Mouse (Mus musculus) hindbrain, postnatal 0 days (tissue): ENCODE results near the gene Atg16l2. TPM values are rescaled to one million over a fixed set of nuclear protein-coding genes. Genes with fewer than 3 reads are reported as not detected.

Experiments
- ATAC-seq: fragments of 200-750 bp; cut with Nextera tagmentation; 2 replicates; pipeline ENCODE4 v1.8.0; 2017; ENCODE audit warnings: mild to moderate bottlenecking, moderate TSS enrichment, moderate library complexity
- DNase-seq: peaks from one replicate; pipeline ENCODE4 v3.0.0-alpha.2; 2015; ENCODE audit warnings: low spot score
- H3K27ac ChIP-seq: fragments of 300-500 bp; sonication (generic); 2 replicates; pipeline ENCODE4 v1.5.1; 2014; ENCODE audit warnings: mild to moderate bottlenecking
- H3K27me3 ChIP-seq: fragments of 300-500 bp; sonication (generic); 2 replicates; pipeline ENCODE4 v1.6.1; 2014; ENCODE audit warnings: low read length, mixed read lengths; ENCODE audit not compliant: insufficient read depth
- H3K36me3 ChIP-seq: fragments of 300-500 bp; sonication (generic); 2 replicates; pipeline ENCODE4 v1.6.1; 2014; ENCODE audit warnings: low read length, mixed read lengths; ENCODE audit not compliant: insufficient read depth
- H3K4me1 ChIP-seq: fragments of 300-500 bp; sonication (generic); 2 replicates; pipeline ENCODE4 v1.6.1; 2014; ENCODE audit warnings: antibody characterized with exemption, low read length, mixed read lengths; ENCODE audit not compliant: insufficient read depth
- H3K4me2 ChIP-seq: fragments of 300-500 bp; sonication (generic); 2 replicates; pipeline ENCODE4 v1.6.1; 2014; ENCODE audit warnings: low read depth, mild to moderate bottlenecking, low read length, moderate library complexity, mixed read lengths
- H3K4me3 ChIP-seq: fragments of 300-500 bp; sonication (generic); 2 replicates; pipeline ENCODE4 v1.5.1; 2014; ENCODE audit warnings: low read length
- H3K9ac ChIP-seq: fragments of 300-500 bp; sonication (generic); replicated peaks from 2 replicates; pipeline ENCODE4 v1.6.1; 2014; ENCODE audit warnings: mild to moderate bottlenecking, low read length, moderate library complexity, mixed read lengths
- H3K9me3 ChIP-seq: fragments of 300-500 bp; sonication (generic); 2 replicates; pipeline ENCODE4 v1.6.1; 2016; ENCODE audit warnings: low read length, mixed read lengths
- CTCF ChIP-seq: IDR thresholded peaks from 2 replicates; pipeline ENCODE4 v1.5.1; 2016; ENCODE audit warnings: antibody characterized with exemption, control low read depth, low read depth
- WGBS: fragments of 180-500 bp; shearing (Covaris S2); extraction: QIAGEN DNeasy Blood & Tissue Kit; methylation state at CpG from one replicate; pipeline ENCODE4 v1.1.7; 2014; 5-methylcytosine and 5-hydroxymethylcytosine counted together
- polyA plus RNA-seq: library from polyadenylated mRNA; unstranded; fragments of >200 nt; fragmentation: Nextera tagmentation; extraction: Ambion mirVana; gene quantifications from 2 replicates; pipeline ENCODE4 v1.2.1, GENCODE M21; 2015
- total RNA-seq: library from RNA; depleted of rRNA; stranded (reverse); fragments of >200 nt; gene quantifications from 2 replicates; pipeline ENCODE4 v1.2.3, GENCODE M21; 2014; rRNA removed

The Atg16l2 gene
- 16.9 and 49.3 TPM in 2 replicates for total RNA-seq
- polyA plus RNA-seq: 18.8 and 20.6 TPM in 2 replicates

- ATAC-seq: peak; percentile 94
- peak within 1 kb of the TSS; percentile 82 for H3K4me2 ChIP-seq
- no peaks in the 10 kb centered on the region for H3K9me3 ChIP-seq
- no peaks in the 10 kb centered on the region for H3K27me3 ChIP-seq
- peak; percentile 52 for TF ChIP-seq CTCF
- whole genome bisulfite sequencing: 0% methylated on average over 33 of the region's 39 CpGs
- 0 out of 2 replicates have a peak, but pooled peaks cover 1% of the 10 kb centered on the region for H3K4me1 ChIP-seq
- peak within 1 kb of the TSS; percentile 69; the same call in 1 of the 2 replicates for H3K27ac ChIP-seq
- no peaks in the 10 kb centered on the region for H3K36me3 ChIP-seq
- H3K4me3 ChIP-seq: peak within 1 kb of the TSS; percentile 73
- H3K9ac ChIP-seq: peak within 1 kb of the TSS; percentile 60
- peak; percentile 93 for DNase-seq
These were observed at the start of gene Atg16l2 for GRCm38 (mm10) chr7:101301881-101302456. TSS of gene Atg16l2 (minus strand) at chr7:101302251.

GRCm38 (mm10) chr7:101349861-101350260, 47.8 kb upstream of the Atg16l2 start:
- WGBS: 44% methylated on average over 2 of the region's 2 CpGs
- H3K4me2 ChIP-seq: peak overlapping the region; percentile 96
- 0 out of 2 replicates have a peak overlapping the region, but pooled peaks have one; percentile 51 for H3K9ac ChIP-seq
- TF ChIP-seq CTCF: no peak
- H3K27ac ChIP-seq: peak overlapping the region; percentile 62
- H3K4me1 ChIP-seq: peaks cover 4% of the 10 kb centered on the region; the same call in 1 of the 2 replicates
- no peaks in the 10 kb centered on the region for H3K36me3 ChIP-seq
- peak; percentile 78 for DNase-seq
- no peaks in the 10 kb centered on the region for H3K27me3 ChIP-seq
- H3K9me3 ChIP-seq: no peaks in the 10 kb centered on the region
- H3K4me3 ChIP-seq: no peak overlapping the region
- ATAC-seq: peak; percentile 92

GRCm38 (mm10) chr7:101348312-101348711, 46.3 kb upstream of the Atg16l2 start:
- H3K27me3 ChIP-seq: no peaks in the 10 kb centered on the region
- ATAC-seq: no peak
- H3K9ac ChIP-seq: peak overlapping the region; percentile 51
- peak overlapping the region; percentile 27; the same call in 1 of the 2 replicates for H3K27ac ChIP-seq
- H3K4me3 ChIP-seq: peak overlapping the region; percentile 56
- H3K36me3 ChIP-seq: no peaks in the 10 kb centered on the region
- H3K4me2 ChIP-seq: peak overlapping the region; percentile 96
- WGBS: 7% methylated on average over 13 of the region's 13 CpGs
- no peak for TF ChIP-seq CTCF
- H3K4me1 ChIP-seq: peaks cover 4% of the 10 kb centered on the region; the same call in 1 of the 2 replicates
- H3K9me3 ChIP-seq: no peaks in the 10 kb centered on the region
- peak; percentile 9 for DNase-seq

GRCm38 (mm10) chr7:101347767-101348270, 45.8 kb upstream of the Atg16l2 start, which contains the start of gene Arap1:
TSS of gene Arap1 (plus strand) at chr7:101348067.
- DNase-seq: peak; percentile 70
- ATAC-seq: peak; percentile 72
- H3K27ac ChIP-seq: peak within 1 kb of the TSS; percentile 62
- peak within 1 kb of the TSS; percentile 51 for H3K9ac ChIP-seq
- under 1% methylated on average over 32 of the region's 35 CpGs for WGBS
- H3K4me1 ChIP-seq: peaks cover 4% of the 10 kb centered on the region; the same call in 1 of the 2 replicates
- no peaks in the 10 kb centered on the region for H3K27me3 ChIP-seq
- H3K36me3 ChIP-seq: no peaks in the 10 kb centered on the region
- no peaks in the 10 kb centered on the region for H3K9me3 ChIP-seq
- peak within 1 kb of the TSS; percentile 56 for H3K4me3 ChIP-seq
- H3K4me2 ChIP-seq: peak within 1 kb of the TSS; percentile 96
- no peak for TF ChIP-seq CTCF

- DNase-seq (no peak), ATAC-seq (no peak)
- H3K9me3 ChIP-seq: no peaks in the 10 kb centered on the region
- peaks cover 4% of the 10 kb centered on the region; the same call in 1 of the 2 replicates for H3K4me1 ChIP-seq
- H3K9ac ChIP-seq: no peak overlapping the region
- 73% methylated on average over 2 of the region's 2 CpGs for WGBS
- TF ChIP-seq CTCF: no peak
- H3K27ac ChIP-seq: no peak overlapping the region
- H3K36me3 ChIP-seq: no peaks in the 10 kb centered on the region
- H3K27me3 ChIP-seq: no peaks in the 10 kb centered on the region
- peak overlapping the region; percentile 96; the same call in 1 of the 2 replicates for H3K4me2 ChIP-seq
- H3K4me3 ChIP-seq: no peak overlapping the region
These were observed 44.9 kb upstream of the Atg16l2 start for GRCm38 (mm10) chr7:101346991-101347390.

GRCm38 (mm10) chr7:101344892-101345291, 42.8 kb upstream of the Atg16l2 start:
- Histone ChIP-seq H3K9ac (no peak overlapping the region), H3K27me3 (no peaks in the 10 kb centered on the region), H3K9me3 (no peaks in the 10 kb centered on the region), H3K4me3 (no peak overlapping the region), H3K4me1 (peaks cover 4% of the 10 kb centered on the region; the same call in 1 of the 2 replicates), H3K36me3 (no peaks in the 10 kb centered on the region), H3K4me2 (no peak overlapping the region), H3K27ac (no peak overlapping the region)
- ATAC-seq (no peak), DNase-seq (no peak)
- 80% methylated on average over 4 of the region's 4 CpGs for WGBS
- TF ChIP-seq CTCF: no peak

- 81% methylated on average over 7 of the region's 7 CpGs for WGBS
- H3K9ac ChIP-seq: no peak overlapping the region
- H3K4me3 ChIP-seq: no peak overlapping the region
- no peaks in the 10 kb centered on the region for H3K36me3 ChIP-seq
- TF ChIP-seq CTCF: no peak
- H3K4me1 ChIP-seq: peaks cover 4% of the 10 kb centered on the region; the same call in 1 of the 2 replicates
- ATAC-seq: no peak
- H3K27ac ChIP-seq: no peak overlapping the region
- no peak overlapping the region for H3K4me2 ChIP-seq
- H3K27me3 ChIP-seq: no peaks in the 10 kb centered on the region
- DNase-seq: no peak
- H3K9me3 ChIP-seq: no peaks in the 10 kb centered on the region
These were observed 41.1 kb upstream of the Atg16l2 start for GRCm38 (mm10) chr7:101343135-101343534.
